Mouse (Mus musculus) Muller cell, postnatal 12 days (primary cell): ENCODE data around the gene Bcat1.
A peak's percentile ranks its signal among the peaks of the same experiment; 100 is the strongest.

ENCODE experiments used
- DNase-seq: peaks from one replicate; pipeline ENCODE4 v3.0.0-alpha.2; 2015; ENCODE audit errors: inconsistent ontology term

The Bcat1 gene

DNA sequence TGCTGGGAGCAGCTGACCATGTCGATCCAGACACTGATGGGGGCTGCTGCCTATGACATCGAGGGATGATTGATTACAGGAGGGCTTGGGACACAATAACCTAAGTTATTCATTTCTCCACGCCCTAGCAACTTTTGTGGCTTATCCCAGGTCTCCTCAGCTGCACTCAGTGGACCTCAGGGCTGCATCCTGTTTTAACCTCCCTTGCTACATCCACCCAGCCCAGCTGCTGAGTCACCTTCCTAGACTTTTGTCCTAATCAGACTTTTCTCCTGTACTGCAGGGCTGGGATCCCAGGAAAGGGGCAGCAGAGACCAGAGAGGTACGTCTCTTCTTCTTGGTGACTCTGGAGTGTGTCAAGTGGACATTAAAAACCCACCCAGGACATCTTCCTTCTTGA is 19.9 kb downstream of the Bcat1 start:
- DNase-seq, result no peak

- no peak for DNase-seq
These were observed 20.6 kb downstream of the Bcat1 start for GRCm38 (mm10) chr6:145055277-145055858.

GRCm38 (mm10) chr6:145052669-145053068 is 23.3 kb downstream of the Bcat1 start:
- DNase-seq, result no peak

DNA sequence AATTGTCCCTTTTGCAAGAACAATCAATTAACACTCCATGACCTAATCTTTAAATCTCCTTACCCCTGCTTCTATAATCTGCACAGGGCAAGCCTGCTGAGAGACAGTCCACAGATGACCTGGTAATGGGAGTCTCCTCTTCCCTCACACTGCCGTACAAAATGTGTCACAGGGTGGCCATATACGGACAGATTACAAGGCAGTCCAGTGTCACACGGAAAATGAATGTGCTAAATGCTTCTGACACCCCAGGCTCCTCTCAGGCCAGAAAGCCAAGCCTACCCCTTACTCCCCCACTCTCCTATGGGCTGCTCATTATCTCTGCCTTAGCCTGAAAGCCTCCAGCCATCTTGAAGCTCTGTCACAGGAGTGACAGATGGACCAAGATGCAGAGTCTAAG is 25.1 kb downstream of the Bcat1 start:
- no peak for DNase-seq

GRCm38 (mm10) chr6:145048131-145048997 is 27.6 kb downstream of the Bcat1 start:
- peak; percentile 42 for DNase-seq

- peak; percentile 72 for DNase-seq
These were observed 28.5 kb downstream of the Bcat1 start for GRCm38 (mm10) chr6:145047445-145047857.

GRCm38 (mm10) chr6:145046266-145046890 is 29.6 kb downstream of the Bcat1 start:
- DNase-seq, result peak; percentile 64

- peak; percentile 58 for DNase-seq
These were observed 30.9 kb downstream of the Bcat1 start for GRCm38 (mm10) chr6:145044916-145045574.

DNA sequence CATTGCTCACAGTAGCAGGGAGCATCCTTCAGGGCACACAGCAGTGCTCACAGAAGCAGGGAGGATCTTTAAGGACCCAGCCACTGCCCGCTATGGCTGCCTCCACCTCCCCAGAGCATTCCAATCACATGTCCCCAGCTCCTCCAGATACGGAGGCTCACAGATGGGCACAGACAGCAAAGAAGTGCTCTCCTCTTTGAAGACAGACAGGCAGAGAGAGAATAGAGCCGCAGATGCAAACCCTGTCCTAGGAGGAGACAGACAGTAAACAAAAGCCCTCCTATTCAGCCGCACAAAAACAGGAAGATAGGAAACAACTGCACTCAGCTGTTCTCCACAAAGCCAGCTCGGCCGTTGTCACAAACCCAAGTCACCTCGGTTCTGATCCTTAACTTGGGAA is 35.3 kb downstream of the Bcat1 start:
- no peak for DNase-seq

GRCm38 (mm10) chr6:145037626-145038025 is 38.4 kb downstream of the Bcat1 start:
- DNase-seq, result no peak

GRCm38 (mm10) chr6:145035412-145035811 is 40.6 kb downstream of the Bcat1 start:
- DNase-seq, result peak; percentile 26

DNA sequence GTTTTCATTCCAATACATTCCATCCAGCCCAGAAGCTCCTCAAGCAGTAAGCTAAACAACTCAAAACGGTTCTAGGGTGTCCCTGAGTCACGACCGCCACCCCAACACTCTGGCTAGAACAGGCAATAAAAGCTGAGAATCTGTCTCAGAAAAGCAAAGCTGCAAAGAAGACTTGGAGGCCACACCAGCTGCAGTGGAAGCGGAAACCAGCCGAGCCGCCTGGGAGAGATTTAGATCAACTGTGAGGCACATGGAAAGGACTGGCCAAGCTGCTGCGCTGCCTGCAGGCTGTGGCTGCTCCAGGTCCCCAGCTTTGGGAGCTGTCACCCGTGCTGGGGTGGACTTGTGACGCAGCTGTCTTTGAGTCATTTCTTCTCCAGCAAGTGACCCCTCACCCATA is 45.4 kb downstream of the Bcat1 start:
- no peak for DNase-seq

- DNase-seq, result peak; percentile 87
These were observed 52.0 kb downstream of the Bcat1 start for GRCm38 (mm10) chr6:145023990-145024389.

- peak; percentile 53 for DNase-seq
These were observed 52.8 kb downstream of the Bcat1 start for GRCm38 (mm10) chr6:145022966-145023725.

DNA sequence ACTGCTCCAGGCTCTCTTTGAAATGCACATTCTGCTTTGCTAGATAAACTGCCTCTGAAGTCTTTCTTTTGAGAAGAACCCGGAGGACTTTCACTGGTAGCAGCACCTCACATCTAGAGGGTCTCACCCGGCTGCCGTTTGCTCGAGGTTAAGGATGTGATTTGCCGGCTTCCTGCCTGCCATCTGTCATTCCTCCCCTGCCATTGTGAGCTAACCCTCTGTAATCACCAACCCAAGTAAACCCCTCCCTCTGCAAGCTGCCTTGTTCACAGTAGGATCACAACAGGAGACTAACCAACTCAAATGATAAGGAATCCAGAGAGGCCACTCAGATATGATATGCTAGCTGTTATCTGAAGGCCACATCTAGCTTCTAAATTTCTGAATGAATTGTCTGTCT is 53.6 kb downstream of the Bcat1 start:
- DNase-seq, result no peak

GRCm38 (mm10) chr6:145020553-145020952 is 55.4 kb downstream of the Bcat1 start:
- DNase-seq, result no peak

- DNase-seq, result no peak
These were observed 57.7 kb downstream of the Bcat1 start for GRCm38 (mm10) chr6:145018295-145018694.

- DNase-seq, result no peak
These were observed 58.5 kb downstream of the Bcat1 start for GRCm38 (mm10) chr6:145017508-145017907.

GRCm38 (mm10) chr6:145016639-145017038 is 59.3 kb downstream of the Bcat1 start:
- DNase-seq, result no peak

GRCm38 (mm10) chr6:145014944-145015343 is 61.0 kb downstream of the Bcat1 start:
- no peak for DNase-seq

GRCm38 (mm10) chr6:145012699-145013098 is 63.3 kb downstream of the Bcat1 start:
- no peak for DNase-seq
